Mouse (Mus musculus) liver, embryonic 16.5 days (tissue): ENCODE measurements around the gene Ddx41. TPM values are rescaled to one million over a fixed set of nuclear protein-coding genes. Genes with fewer than 3 reads are reported as not detected.

Source experiments
- microRNA-seq: library from miRNA; unstranded; fragments of <30 nt; microRNA quantifications from one replicate; pipeline ENCODE4, GENCODE M21; 2016
- polyA plus RNA-seq: library from polyadenylated mRNA; unstranded; fragments of >200 nt; fragmentation: Nextera tagmentation; extraction: Ambion mirVana; gene quantifications from 2 replicates; pipeline ENCODE4 v1.2.1, GENCODE M21; 2015

The Ddx41 gene
- polyA plus RNA-seq, 1 experiment from 2014 or later, result 20.9 TPM

Small RNAs within 50 kb of the gene (microRNA-seq; reads per million reads assigned to microRNA genes)
- 1.7 reads per million for gene Mir6945

Other genes starting within 250 kb of the Ddx41 start
- 202 and 206 TPM in 2 replicates for gene Prelid1, start 216.2 kb downstream of the Ddx41 start, polyA plus RNA-seq
- gene Rab24, start 214.7 kb downstream of the Ddx41 start, polyA plus RNA-seq, result 42.2 and 50.1 TPM in 2 replicates
- gene Mxd3, start 206.8 kb downstream of the Ddx41 start, polyA plus RNA-seq, result 24.0 and 28.7 TPM in 2 replicates
- 53.3 and 55.5 TPM in 2 replicates for gene Lman2, start 173.9 kb downstream of the Ddx41 start, polyA plus RNA-seq
- gene Rgs14, start 166.9 kb downstream of the Ddx41 start, polyA plus RNA-seq, result 2.8 and 3.2 TPM in 2 replicates
- gene Slc34a1, start 138.5 kb downstream of the Ddx41 start, polyA plus RNA-seq, result 0.15 TPM in 1 of 2 replicates, not detected in the other
- not detected in 2 replicates for gene Pfn3, start 121.4 kb downstream of the Ddx41 start, polyA plus RNA-seq
- gene F12, start 109.9 kb downstream of the Ddx41 start, polyA plus RNA-seq, result 147 and 184 TPM in 2 replicates
- gene Grk6, start 91.6 kb downstream of the Ddx41 start, polyA plus RNA-seq, result 10.4 and 12.1 TPM in 2 replicates
- not detected in 2 replicates for gene Prr7, start 72.4 kb downstream of the Ddx41 start, polyA plus RNA-seq
- 6.1 and 7.7 TPM in 2 replicates for gene Dbn1, start 48.5 kb downstream of the Ddx41 start, polyA plus RNA-seq
- gene Pdlim7, start 23.0 kb downstream of the Ddx41 start, polyA plus RNA-seq, result 24.4 and 27.9 TPM in 2 replicates
- 9.3 and 10.9 TPM in 2 replicates for gene Dok3, start 7.4 kb downstream of the Ddx41 start, polyA plus RNA-seq
- 8.4 and 8.7 TPM in 2 replicates for gene Fam193b, start 34.5 kb upstream of the Ddx41 start, polyA plus RNA-seq
- gene Tmed9, start 37.1 kb upstream of the Ddx41 start, polyA plus RNA-seq, result 55.7 and 63.6 TPM in 2 replicates
- 5.7 and 6.5 TPM in 2 replicates for gene B4galt7, start 63.2 kb upstream of the Ddx41 start, polyA plus RNA-seq
- gene Caml, start 86.3 kb upstream of the Ddx41 start, polyA plus RNA-seq, result 13.0 and 13.3 TPM in 2 replicates
- 14.3 TPM in 2 replicates for gene Ddx46, start 98.4 kb upstream of the Ddx41 start, polyA plus RNA-seq
- 10.8 and 11.2 TPM in 2 replicates for gene B230219D22Rik, start 156.5 kb upstream of the Ddx41 start, polyA plus RNA-seq
- gene Txndc15, start 178.0 kb upstream of the Ddx41 start, polyA plus RNA-seq, result 30.3 and 31.2 TPM in 2 replicates
- 30.6 and 32.5 TPM in 2 replicates for gene Pcbd2, start 190.7 kb upstream of the Ddx41 start, polyA plus RNA-seq
- gene Catsper3, start 247.9 kb upstream of the Ddx41 start, polyA plus RNA-seq, result 0.07 TPM in 1 of 2 replicates, not detected in the other